Mouse (Mus musculus) mesoderm, embryonic 11.5 days (tissue): ENCODE measurements at regions not wholly inside any gene's neighbourhood (a gene's known extent, or its start where the extent isn't known, plus 50 kb on each side); places are given as distances from the start of the nearest gene placed in this dataset.
"Not testable (repeated sequence)": the region's sequence is repeated elsewhere in the genome, so short reads cannot be mapped to it uniquely, and the experiment has no call there.

Source experiments
- DNase-seq: peaks from one replicate; pipeline ENCODE4 v3.0.0-alpha.2; 2012; ENCODE audit warnings: low read depth, low spot score

DNA sequence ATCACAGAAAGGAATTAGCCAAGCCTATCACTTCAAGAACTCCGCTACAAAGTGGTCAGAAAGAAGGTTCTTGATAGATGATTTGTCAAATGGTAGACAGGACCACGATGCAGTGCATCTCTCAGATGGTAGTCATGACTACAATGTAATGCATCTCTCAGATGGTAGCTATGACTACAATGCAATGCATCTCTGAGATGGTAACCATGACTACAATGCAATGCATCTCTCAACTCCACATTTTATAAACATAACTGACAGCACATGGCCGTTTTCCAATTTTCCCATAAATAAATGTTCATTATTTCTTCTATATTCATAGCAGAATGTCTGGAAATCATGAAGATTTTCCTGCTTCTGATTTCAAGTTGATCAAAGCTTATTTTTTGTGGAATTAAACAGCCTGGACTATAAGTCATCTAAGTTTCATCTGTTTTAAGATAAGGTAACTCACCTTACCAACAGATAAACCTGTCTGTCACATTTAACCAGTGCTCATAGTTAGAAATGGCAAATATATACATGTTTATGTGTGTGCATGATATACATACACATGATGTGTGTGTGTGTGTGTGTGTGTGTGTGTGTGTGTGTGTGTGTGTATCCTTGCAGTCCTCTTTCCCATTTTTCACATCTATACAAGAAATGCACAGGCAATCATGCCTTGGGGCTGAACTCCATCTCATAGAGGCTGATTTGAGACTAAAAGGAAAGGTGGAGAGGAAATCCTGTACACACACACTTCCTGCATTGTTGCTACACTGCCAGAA lies 122.4 kb downstream of the Phf3 start:
- DNase-seq, result no peak

GRCm38 (mm10) chr1:30741955-30742354 lies 131.8 kb downstream of the Phf3 start:
- DNase-seq, result no peak

GRCm38 (mm10) chr1:30740831-30741230 lies 132.9 kb downstream of the Phf3 start:
- DNase-seq, result peak; percentile 13

DNA sequence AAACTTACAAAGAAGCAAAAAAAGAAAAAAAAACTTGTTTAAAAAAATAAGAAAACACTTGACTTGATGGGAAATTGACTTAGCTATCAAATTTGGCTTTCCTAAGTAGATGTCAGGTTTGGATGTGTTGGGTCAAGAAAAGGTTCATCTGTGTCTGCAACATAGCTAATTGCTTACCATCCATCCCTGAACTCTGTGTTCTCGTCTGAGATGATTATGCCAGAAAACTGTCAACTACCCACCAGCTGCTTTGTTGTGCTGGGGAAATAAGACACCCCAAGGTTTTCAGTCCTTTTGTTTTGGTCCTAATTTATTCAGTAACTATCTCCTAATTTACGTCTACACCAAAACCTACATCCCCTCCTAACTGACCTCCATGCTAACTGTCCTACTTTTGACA lies 152.2 kb downstream of the Phf3 start:
- DNase-seq, result no peak

DNA sequence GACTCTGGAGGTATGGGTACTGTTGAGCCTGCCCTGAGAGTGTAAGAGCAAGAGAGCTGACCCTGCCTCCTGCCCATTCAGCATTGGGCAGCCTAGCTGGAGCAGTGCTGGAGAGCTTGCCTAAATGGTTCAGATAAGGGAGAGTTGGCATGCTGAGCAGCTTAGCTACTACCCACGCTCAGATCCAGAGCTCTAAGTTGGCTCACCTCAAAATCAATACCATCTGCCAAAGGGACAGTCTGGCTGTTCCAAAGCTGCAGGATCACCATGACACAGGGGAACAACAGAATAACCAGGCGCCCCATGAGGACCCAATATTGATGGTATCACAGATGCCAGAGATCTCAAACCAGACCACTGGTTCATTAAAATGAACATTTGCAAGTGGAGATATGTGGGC lies 152.9 kb downstream of the Phf3 start:
- no peak for DNase-seq

- no peak for DNase-seq
These were observed 155.1 kb downstream of the Phf3 start for GRCm38 (mm10) chr1:30718578-30718977.

DNA sequence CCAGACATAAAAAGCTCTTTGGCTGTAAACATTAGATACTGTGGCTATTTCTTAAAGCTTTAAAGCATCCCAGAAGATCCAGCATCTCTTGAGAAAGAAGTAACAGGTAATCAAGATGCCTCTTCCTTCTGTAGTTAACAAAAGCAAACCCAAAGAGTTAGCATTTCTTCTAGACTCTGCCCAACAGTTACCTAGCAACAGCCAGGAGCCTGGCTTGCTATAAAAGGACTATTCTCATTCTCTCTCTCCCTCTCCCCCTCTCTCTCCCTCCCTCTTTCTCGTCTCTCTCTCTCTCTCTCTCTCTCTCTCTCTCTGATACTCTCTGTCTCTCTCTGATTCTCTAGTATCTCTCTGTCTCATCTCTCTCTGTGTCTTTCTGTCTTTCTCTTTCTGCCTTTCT lies 157.4 kb downstream of the Phf3 start:
- no peak for DNase-seq

- no peak for DNase-seq
These were observed 172.6 kb downstream of the Phf3 start for GRCm38 (mm10) chr1:30701116-30701515.

DNA sequence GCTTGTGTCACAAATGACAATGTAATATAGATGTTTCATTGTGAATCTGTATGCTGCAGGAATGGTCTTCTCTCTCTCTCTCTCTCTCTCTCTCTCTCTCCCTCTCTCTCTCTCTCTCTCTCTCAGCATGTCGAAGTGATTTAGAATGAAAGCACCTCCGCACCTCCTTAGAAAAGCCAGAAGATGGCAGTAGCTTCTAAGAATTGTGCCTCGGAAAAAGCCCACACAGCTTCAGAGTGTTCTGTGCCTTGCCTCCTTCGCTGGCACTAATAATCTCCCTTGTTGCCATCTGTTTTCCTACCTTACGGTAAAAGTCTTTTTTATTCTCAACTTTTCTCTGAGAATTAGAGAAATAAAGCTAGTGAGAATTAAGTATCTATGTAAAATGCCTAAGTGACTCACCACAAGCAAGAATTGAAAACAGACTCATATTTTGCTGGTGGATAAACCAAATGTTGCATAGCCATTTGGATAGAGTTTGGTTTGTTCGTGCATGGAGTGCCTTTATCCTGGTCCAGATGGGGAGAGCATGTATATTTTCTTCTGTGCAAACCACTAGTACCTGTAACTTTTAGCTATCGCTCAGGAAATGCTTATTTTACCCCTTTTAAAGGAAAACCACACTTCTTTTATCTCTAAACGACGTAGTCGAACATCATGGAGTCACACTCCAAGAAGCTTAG lies 173.2 kb downstream of the Phf3 start:
- DNase-seq, result peak; percentile 47

- DNase-seq, result no peak
These were observed 177.4 kb downstream of the Phf3 start for GRCm38 (mm10) chr1:30696342-30696741.

DNA sequence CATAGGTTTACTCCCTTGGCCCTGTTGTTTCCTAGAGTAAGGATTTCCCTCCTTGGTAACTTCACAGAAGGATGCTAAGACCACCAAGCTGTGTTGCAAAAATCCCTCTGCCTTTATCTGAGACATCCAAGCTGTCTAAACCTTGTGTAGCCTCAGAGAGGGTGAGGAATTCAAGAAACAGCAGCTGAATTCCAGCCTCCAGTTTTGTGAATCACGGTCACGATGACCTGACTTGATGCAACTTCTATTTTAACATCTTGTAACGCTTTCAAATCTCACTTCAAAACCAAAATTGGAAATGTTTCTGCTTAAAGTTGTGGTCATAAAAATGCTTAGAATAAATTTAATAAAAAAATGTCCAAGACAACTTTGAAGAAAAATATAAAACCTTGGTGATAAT lies 188.4 kb downstream of the Phf3 start:
- no peak for DNase-seq

DNA sequence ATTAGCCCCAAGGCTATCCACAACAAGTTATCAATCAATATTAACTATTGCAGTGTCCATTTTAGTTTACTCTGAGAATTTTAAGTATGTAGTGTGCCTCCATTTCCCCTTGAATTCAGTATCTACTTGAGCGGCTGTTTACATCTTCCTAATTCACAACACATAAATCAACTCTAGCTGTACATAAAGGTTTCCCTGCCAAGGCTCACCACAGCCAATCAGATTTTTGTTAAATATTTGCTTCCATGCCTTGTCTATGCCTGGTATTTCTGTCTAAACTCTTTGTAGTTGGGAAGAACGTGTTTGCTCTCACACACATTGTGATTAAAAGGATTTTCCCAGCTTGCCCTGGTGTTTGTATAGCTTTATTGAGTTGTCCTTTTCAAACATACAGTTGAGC lies 189.8 kb downstream of the Phf3 start:
- no peak for DNase-seq

- DNase-seq, result no peak
These were observed 233.9 kb downstream of the Phf3 start for GRCm38 (mm10) chr1:30639807-30640206.

- DNase-seq, result no peak
These were observed 241.0 kb downstream of the Phf3 start for GRCm38 (mm10) chr1:30632760-30633159.

GRCm38 (mm10) chr1:30627796-30628195 lies 245.9 kb downstream of the Phf3 start:
- not testable (repeated sequence) for DNase-seq

GRCm38 (mm10) chr1:30595122-30595730 lies 278.5 kb downstream of the Phf3 start:
- no peak for DNase-seq

GRCm38 (mm10) chr1:30594036-30594435 lies 279.7 kb downstream of the Phf3 start:
- no peak for DNase-seq

DNA sequence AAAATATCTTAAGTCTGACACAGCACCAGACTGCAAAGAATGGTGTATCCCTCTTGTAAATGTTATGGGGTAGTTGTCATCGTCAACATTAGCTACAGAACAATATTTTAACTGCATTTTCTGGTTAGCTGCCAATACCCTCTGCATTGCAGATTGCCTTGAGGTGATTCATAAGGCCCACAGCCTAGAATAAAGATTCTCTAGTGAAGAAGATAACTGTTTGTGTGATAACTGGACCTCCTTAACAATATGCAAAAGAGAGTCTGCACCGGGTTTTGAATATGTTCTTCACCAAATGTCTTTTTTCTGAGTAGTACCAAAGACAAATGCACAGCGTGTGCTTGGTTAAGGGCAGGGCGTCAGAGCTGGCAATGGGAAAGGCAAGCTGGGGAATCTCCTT lies 283.0 kb downstream of the Phf3 start:
- no peak for DNase-seq

- DNase-seq, result peak; percentile 14
These were observed 284.8 kb downstream of the Phf3 start for GRCm38 (mm10) chr1:30588885-30589284.

- DNase-seq, result no peak
These were observed 285.4 kb downstream of the Phf3 start for GRCm38 (mm10) chr1:30588336-30588735.

DNA sequence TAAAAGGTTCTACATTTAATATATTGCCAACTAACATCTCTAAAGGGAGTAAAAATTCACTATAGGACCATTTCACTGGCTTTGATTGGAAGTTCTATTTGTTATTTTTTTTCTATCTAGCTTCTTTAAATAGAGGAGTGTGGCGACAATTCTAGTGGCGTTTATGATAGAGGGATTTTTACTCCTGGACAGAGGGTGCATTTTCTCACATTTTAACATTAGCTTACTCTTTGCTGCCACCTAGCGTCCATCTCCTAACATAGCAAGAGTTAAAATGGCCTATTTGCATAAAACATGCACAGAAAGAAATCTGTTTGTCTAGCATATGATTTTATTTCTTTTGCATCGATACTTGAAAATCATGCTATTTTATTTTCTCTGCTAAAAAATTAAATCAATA lies 288.9 kb downstream of the Phf3 start:
- DNase-seq, result peak; percentile 68

DNA sequence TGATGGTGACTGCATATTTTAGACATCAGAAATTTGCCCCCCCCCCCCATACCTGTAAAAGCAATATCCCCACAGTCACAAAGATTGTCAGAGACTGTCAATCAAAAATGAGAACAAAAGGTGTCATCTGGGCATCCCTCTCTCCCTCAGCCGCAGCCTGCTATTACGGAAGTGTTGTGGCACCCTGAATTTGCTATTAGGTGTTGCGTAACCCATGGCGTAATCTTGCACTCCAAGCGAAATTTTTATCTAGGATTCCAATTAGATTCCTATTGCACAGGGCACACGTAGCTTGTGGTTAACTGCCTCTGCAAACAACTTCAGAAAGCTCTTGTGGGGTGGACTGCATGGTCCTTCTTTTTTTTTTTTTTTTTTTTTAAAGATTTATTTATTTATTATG lies 289.9 kb downstream of the Phf3 start:
- no peak for DNase-seq

DNA sequence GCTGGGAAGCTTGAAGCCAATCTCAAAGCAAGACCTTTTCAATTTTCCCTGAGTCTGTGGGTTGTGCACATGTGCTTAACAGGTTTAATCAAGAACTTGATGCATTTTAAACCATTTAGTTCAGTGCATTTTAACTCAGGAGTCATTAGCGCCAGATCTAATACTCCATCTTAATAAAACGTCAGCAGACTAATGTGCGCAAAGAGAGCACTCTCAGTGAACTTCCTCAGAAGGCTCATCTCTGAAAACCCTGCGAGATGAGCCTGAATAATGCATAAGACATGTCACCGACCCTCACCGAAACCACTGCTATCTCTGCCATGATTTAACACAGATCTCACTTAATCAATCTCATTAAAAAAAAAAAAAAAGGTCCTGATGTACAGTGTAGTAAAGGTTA lies 309.0 kb downstream of the Phf3 start:
- DNase-seq, result no peak
